Mouse (Mus musculus) CH12.LX (cell line): ENCODE results near the gene Cebpa.

ENCODE experiments used
- CTCF ChIP-seq, 2 experiments: IDR thresholded peaks in 1 of 2; conservative IDR thresholded peaks in 1 of 2; 2 replicates each; pipeline ENCODE4 v1.5.1; 2011 to 2012; ENCODE audit warnings: low read depth in 2 of 2, low read length in 2 of 2, improper control_type of control experiment in 1 of 2, inconsistent platforms in 1 of 2, mild to moderate bottlenecking in 1 of 2, moderate library complexity in 1 of 2
- KAT2A ChIP-seq: IDR thresholded peaks from 2 replicates; pipeline ENCODE4 v1.6.1; 2012; ENCODE audit warnings: low read length, improper control_type of control experiment, inconsistent platforms; ENCODE audit not compliant: insufficient replicate concordance
- RCOR1 ChIP-seq: conservative IDR thresholded peaks from 2 replicates; pipeline ENCODE4 v1.6.1; 2012; ENCODE audit warnings: low read depth, mild to moderate bottlenecking, inconsistent platforms, low read length, improper control_type of control experiment

DNA sequence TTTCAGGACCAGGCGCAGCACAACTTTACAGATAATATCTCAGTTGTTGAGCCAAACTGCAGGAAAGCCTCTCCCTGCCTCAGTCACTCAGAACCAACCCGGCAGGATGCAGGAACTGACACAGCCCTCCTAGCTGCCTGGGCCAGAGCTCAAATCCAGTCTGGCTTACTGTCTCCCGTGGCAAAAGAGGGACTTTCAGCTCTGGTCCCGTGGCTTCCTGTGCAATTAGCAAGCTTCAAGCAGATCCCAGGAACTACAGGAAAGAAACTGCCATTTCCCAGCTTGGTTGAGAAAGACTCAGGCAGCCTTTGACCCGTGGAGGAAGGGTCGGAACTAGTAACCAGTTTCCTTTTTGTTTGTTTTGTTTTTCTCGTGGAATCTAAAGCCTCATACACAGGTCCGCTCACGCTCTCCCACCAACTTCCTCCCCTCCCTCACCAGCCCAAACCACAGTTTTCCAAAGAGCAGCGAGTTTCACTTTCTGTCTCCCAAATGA lies 38.2 kb upstream of the Cebpa start:
- TF ChIP-seq KAT2A: no peak
- no peak for TF ChIP-seq RCOR1
- no peak for TF ChIP-seq CTCF (conservative IDR thresholded peaks at IDR 0.05 in 1 of 2, IDR thresholded peaks at IDR 0.05 in 1 of 2; ENCODE audit: low read depth in 2 of 2, low read length in 2 of 2)
